Mouse (Mus musculus) gonadal fat pad, adult 2 months (tissue): ENCODE results near the gene Srgap2. TPM values are rescaled to one million over a fixed set of nuclear protein-coding genes. Genes with fewer than 3 reads are reported as not detected.

ENCODE experiments used
- DNase-seq: peaks from one replicate; pipeline ENCODE4 v3.0.0-alpha.2; 2012; ENCODE audit warnings: low read depth
- polyA plus RNA-seq: library from polyadenylated mRNA; depleted of rRNA; stranded (reverse); fragments of >200 nt; gene quantifications from 2 replicates; pipeline ENCODE4 v1.2.3, GENCODE M21; 2012

Gene Srgap2
- polyA plus RNA-seq, 1 experiment: 21.9 TPM

DNA sequence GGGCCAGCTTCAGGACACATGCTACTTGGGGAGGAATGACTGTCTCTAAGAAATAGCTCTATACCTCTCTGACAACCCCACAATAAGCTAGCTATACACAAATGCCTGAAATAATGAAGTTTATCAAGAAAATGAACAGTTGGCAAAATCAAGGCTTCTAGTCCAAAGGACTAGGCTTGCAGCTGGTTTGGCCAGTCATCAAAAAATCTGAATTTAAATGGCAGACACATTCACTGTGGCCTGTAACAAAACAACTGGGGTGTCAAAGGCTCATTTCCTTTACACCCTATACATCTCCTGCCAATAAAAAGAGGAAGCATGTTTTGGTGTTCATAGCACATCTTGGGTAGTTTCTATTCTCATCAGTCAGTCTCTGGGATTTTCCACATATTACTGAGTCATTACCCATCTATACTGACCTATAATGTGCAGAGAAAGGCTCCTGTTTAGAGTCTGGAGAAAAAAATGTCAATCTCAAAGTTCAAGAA, 53.5 kb downstream of the Srgap2 start:
- no peak for DNase-seq

DNA sequence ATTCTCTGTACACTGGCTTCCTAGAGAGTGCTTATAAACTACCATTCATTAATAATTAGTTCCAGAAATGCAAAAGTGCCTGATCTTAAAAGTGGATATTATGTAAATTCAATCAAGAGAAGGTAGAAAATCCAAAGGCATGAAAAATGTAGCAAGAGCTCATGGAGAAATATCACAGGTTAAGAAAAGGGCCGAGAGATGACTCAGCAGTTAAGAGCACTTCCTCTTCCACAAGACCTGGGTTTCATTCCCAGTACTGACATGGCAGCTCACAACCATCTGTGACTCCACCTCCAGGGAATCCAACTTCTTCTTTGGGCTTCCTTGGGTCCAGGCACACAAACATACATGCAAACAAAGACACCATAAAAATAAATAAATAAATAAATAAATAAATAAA, 56.6 kb downstream of the Srgap2 start:
- no peak for DNase-seq

DNA sequence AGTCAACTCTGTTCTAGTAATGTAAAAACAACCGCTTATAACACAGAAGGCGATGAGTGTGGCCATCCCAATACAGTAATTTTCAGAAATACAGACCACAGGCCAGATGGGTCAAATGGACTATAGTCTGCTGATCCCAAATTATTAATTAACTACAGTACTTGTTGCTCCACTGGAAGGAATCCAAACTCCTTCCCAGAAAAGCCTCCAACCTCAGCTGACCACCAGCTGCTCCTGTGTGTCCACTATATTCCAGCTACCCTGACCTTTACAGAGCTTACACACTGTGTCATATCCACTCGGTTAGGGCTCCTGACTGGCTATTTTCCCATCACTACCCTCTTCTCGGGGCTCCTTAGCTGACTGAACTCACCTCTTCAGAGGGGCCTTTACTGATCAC, 61.3 kb downstream of the Srgap2 start:
- no peak for DNase-seq

DNA sequence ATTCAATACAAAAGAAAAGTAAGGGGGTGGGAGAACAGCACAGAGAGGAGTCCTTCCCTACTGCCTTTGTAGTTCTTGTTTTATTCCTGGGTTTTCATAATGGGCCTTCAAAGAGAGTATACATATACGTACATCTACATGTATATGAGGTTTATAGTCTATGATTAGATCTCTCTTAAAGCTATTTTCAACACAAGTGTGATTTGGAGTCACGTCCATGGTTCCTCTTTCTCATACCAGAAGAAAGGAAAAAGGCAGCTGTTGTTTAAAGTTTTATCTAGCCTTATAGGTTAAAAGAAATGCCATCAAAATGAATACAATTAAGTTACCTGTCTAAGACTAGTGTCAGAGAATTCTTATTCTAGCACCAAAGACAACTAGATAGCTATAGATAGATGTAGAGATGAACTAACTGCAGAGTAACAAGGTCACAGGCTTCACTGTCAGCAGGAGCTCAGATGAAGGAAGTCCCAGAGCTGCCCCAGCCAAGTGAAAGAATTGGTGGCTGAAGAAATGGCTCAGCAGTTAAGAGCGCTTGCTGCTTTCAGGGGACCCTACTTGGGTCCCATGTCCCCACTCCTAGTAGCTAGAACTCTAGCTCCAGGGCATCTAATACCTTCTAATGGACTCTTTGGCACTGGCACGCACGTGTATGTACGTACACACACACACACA, 63.1 kb downstream of the Srgap2 start:
- no peak for DNase-seq

DNA sequence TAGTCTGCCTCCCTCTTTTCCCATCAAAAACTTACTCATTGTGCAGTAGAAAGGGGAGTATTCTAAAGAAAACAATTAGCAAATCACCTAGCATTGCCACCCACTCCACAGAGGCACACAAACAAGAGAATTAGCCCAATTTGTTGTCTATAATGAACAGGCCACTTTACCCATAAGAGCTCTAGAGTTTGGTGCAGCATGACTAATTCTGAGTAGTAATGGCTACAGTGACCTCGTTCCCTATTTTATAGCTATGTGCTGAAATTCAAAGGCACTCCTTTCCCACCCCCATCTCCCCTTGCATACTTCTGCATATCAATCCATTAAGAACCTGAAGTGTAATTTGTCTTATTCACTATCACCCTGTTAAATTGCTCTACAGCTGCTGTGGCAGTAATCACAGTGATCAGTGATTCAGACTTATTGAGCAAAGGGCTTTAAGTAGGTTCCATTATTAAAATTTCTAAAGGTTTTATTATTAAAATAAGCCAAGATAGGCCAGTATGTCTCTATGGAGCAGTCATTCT, 64.5 kb downstream of the Srgap2 start:
- no peak for DNase-seq

DNA sequence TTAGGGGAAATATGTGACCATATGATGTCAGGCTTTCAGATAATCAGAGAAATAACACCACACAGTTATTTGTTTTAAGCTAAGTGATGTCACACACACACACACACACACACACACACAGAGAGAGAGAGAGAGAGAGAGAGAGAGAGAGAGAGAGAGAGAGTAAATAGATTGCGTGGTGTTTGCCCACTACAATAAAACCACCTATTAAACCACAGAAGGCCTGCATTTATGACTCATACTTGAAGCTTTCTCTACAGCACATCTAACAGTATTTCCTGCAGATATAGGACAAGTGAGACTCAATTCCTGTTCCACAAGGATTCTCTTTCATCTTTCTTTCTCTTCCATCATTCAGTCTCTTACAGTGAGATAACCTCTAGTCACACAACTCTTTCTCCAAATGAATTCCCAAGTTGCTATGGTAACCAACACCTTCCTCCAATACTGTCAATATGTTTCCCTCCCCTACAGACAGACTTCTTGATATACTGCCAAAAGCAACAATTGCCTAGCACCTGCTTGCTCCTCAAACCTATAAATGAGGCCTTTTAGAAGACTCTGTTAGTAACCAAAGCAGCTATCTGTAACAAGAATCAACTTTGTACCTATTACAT, 66.1 kb downstream of the Srgap2 start:
- no peak for DNase-seq

DNA sequence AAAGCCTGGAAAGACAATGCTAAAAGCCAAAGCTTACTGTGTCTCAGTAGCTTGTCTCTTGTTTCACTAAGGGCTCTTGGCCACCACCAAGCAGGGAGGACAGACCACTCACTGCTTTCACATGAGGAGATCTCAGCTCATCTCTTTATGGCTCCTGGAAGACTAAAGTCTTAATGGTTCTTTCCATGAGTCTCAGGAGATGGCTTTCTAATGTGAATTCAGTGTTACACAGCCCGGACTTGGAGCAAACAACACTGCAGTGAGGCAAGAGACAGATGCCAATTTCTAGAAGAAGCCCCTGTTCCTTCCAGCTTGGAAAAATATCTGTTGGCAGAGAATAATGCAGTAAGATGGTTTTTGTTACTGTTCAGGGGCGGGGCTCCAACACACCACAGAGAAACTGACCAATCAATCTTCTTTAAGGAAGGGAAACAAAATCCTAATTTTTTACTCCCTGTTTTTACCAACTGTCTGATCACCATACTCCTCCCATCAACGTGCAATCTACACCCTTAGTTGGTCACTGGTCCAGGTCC, 71.7 kb downstream of the Srgap2 start:
- DNase-seq: no peak

DNA sequence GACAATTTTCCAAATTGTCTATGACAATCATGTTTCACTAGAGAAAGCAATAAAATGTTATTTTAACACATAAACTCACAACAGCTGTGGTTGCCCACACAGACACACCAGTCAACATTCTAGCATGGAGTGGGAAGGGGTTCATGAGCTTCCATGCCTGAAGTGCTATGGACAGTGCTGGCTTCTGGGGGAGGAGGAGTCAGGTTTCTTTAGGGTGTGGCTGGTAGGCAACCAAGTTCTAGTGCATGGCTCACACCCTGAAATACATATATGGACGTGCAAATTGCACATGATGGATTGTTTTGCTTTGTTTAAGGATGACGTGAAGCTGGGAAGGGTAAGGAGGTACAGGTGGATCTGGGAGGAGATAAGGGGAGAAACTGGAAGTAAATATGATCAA, 72.8 kb downstream of the Srgap2 start:
- no peak for DNase-seq

DNA sequence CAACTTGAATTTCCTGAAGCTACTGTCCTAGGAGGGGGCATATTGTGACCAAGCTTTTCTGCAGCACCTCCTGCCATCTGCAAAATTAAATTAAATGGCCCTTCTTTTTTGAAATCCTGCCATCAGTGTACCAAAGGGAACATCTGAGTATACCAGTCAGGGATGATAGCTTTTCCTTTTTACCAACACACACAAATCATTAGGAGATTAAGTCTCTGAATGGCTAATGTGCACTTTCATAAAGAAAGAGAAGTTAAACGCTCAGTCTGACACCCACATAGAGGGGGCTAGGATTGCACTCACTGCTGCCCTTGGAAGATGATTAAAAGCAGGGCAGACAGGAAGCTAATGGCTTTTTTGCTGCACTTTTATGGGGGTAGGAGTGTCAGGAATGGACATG, 73.8 kb downstream of the Srgap2 start:
- DNase-seq: no peak

DNA sequence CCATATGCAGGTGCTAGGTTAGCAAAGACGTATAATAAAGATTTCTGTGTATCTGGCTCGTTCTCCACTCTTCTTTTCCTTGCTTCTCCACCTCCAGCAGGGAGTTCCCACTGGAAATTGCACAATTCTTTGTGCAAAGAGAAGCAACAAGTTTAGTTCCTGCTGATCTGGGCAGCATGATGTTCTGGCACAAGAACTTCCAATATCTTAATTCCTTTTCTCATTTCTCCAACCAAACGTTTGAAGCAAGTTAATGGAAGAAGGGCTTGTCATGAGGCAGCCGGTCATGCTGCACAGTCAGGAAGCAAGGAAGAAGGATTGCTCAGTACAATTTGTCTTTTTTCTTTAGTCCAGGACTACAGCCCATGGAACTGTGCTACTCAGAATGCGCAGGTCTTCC, 78.8 kb downstream of the Srgap2 start:
- no peak for DNase-seq

DNA sequence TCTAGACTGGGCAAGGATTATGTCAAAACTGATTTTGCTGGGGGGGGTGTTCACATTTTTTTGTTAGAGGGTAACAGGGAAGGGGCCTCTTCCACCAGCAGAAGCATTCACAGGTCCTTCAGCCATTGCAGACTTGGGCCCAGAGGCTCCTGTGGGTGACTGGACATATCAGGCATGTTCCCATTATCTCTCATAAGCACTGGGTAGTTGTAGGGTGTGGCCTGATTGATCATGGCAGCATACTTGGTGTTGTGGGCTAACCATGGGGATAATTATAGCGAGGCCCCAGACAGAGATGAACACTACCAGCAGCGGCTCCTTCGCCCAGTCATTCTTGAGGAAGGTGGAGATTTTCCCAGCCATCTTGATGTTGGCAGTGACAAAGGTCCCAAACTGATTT, 79.8 kb downstream of the Srgap2 start:
- no peak for DNase-seq

DNA sequence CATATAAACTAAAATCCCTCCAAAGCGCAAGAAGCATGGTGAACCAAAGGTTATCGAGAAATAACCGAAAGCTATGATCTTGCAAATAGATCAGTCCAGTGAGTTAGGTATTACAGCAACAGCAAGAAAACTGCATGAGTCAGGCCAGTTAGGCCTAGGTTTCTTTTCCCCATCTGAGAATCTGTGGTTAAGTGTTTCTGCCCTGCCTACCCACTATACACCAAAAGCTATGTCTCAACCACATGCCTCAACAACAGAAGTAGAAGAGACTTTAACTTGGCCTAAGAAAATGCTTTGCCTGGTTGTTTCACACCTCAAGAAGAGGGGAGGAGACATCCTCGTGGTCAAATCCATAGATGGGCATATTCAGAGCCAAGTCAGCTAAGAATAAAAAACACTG, 80.6 kb downstream of the Srgap2 start:
- no peak for DNase-seq

DNA sequence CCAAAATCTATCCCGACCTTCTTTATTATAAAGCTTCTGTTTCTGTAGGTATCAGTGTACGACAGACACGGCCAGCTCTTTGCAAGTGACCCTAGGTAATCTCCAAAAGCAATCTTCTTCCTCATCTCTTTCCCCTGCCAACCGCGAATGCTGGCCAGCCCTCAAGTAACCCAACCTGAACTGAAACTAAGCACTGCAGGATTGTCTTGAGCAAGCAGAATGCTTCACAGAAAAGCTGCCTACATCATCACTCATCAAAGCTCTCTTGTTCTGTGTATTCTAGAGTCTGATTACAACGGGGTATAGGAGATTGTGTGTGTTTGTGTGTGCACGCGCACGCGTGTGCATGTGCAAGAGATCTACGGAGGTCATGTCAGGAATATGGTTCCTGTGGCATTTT, 88.6 kb downstream of the Srgap2 start:
- no peak for DNase-seq

DNA sequence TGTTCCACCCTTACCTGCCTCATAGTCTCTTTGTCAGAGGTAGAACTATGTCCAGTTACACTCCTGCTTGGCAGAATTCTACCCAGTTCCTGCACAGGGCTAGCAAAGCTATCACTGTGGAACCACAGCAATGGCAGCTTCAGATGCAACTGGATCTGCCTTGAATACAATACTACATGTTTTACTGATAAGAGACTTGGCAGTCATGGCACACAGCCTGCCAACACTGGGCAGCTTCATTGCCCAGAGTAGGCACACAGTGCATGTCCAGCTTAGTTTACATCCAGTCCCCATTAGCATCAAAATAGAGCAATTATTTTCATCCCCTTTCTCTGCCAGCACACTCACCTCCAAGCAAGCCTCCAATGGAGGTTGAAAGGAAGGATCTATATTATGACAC, 89.2 kb downstream of the Srgap2 start:
- DNase-seq: no peak

DNA sequence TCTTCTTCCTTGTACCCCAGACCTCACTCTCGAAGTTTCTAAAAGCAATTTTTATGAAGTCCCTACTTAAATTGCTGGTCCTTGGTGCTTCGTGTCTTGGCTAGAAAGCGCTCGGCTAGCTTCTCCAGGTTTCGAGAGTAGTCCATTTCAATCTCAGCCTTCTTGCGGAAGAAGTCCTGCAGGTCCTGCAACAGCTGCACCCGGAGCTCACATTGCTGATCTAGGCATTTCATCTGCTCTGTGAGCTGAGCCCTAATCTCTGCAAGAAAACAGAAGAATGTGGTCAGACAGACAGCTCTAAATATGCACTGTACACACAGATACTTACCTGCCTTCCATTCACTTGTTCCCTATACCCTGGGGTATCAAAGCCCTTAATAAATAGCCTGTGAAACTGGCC, 90.5 kb downstream of the Srgap2 start:
- no peak for DNase-seq

DNA sequence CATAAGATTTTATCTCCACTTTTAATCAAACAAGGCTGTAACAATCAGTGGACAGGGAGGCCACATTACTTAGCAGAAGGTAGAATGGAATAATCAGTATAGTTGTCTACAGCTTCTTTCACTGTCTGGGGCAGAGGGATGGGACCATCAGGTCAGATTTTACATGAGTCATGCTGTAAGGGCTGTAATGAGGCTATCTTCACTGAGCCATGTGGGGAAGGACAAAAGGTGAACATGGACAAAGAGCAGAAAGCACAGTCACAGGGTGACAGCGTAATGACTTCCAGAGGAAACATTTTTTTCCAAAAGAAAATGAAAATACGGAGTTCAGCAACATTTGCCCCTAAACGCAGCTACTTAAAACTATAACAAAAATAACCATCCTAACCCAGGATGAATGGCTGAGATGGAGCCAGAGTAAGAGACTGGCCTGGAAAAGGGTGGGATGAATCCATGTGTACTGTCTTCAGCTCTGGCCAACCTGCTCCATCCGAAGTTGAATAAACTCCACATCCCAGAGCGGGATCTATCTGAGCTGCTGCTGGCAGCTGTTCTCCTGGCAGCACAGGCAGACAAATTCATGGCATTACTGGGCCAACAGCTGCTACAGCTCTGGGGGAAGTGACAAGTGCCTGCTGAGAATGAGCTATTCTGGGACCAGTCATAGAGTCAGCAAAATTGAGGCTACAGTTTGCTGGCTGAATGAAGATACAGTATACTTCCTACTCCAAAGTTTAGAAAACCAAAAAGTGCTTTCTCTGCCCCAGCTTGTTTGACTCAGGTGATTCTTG, 95.5 kb downstream of the Srgap2 start:
- DNase-seq: no peak

DNA sequence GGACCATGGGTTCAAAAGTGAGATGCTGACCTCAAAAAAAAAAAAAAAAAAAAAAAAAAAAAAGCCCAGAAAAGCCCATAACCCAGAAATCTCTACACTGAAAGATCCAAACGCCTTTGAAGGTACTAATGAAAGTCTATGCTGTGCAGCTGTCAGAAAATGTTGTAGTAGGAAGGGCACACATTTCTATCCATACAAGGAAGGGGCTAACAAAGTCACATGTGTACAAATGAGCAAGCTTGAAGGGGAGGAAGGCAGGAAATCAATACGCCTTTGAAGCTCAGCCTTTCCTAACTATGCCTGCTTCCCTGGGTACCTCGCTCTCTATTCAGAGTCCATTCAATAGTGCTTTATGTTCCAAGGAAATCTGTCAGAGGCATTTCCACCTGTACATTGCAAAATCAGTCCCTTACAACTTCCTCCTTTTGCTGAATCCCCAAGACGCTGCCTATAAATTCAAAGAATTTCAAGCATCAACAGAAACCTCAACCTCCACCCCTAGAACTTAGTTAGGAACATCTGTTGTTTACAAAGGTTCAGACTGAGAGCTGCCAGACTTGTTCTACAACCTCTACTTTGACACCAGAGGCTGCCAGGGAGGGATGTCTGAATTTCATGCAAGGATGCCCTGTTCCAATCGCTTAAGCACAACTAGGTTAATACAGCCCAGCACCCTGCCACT, 99.9 kb downstream of the Srgap2 start:
- no peak for DNase-seq

DNA sequence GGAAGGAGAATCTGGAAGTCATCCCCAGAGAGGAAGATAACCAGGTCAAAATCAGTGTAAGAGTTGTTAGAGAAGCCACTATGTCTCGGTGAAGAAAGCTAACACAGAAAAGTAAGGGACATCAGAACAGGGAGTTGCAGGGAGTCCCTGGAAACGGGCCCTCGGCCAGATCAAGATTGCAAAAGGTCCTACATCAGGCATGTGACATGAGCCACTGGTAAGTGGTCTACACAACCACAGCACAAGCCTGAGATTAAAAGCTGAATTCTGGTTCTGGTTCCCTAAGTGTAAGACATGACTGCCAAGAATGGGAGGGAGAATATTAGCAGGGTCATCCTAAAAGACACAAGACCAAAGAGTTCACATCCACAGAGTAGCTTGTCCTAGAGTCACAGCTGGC, 104.1 kb downstream of the Srgap2 start:
- DNase-seq: no peak

DNA sequence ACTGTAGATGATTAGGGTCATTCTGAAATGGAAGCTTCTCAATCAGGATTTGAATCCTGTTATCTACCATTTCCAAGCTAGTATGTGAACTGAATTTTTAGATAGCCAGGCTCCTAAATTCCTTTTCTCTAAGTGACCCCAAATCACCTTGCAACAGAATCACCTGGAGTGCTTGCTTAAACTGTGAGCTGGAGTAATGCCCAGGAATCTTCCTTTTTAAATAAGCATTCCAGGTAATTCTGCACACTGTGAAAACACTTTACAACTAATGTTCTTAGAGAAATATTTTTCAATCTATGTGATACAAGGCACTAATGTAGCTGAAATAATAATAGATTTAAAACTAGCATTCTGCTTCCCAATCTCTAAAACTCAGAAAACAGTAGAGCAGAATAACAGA, 106.0 kb downstream of the Srgap2 start:
- no peak for DNase-seq

DNA sequence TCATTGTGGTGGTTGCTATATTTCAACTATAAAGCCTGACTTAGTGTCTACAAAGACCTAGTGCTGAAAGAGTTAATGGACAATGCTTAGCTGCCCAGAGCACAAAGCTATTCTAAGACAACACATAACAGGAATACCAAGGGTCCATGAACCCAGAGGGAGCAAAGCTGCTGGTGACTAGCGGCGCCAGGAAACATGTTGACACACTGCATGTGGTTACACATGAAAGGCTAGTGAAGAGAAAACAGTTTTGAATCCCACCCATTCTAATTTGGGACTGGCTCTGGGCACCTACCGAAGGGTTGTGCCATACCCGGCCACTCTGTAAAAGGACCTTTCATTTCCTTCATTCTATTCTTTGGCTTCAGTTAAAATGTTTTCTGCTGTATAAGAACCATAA, 106.5 kb downstream of the Srgap2 start:
- no peak for DNase-seq

DNA sequence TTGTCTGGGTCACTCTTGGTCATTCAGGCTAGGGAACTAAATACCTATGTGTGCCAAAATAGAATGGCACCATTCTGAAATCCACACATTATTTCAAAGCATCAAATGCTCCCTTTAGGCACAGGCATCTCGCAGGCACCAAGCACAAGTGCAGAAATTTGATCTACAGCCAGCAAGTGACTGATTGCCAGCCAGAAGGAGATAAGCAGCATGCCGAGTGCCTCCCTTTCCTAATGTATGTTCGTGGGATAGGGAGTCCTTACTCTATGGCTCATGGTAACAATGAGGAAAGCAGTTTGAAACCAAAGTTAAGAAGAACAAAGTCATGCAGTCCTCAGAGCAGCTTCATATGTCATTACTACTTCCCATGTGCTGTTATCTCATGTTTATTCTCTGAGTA, 107.8 kb downstream of the Srgap2 start:
- DNase-seq: no peak
